Mouse (Mus musculus): ENCODE data around the gene Phf10. TPM values are rescaled to one million over a fixed set of nuclear protein-coding genes. Genes with fewer than 3 reads are reported as not detected.
"Not testable (repeated sequence)": the region's sequence is repeated elsewhere in the genome, so short reads cannot be mapped to it uniquely, and the experiment has no call there.

Gene Phf10
- polyA plus RNA-seq (2015; fragmentation: Nextera tagmentation; extraction: Ambion mirVana) = 27.9 and 29.3 TPM in 2 replicates

GRCm38 (mm10) chr17:14960951-14961556 is at the start of gene Phf10:
Gene Phf10 (minus strand): TSS chr17:14961273.
- peak within 1 kb of the TSS; percentile 73 for H3K9ac ChIP-seq (ENCODE audit: low read depth, low read length)
- not testable (repeated sequence) for H3K9me3 ChIP-seq (ENCODE audit: control insufficient read depth); H3K36me3 ChIP-seq (ENCODE audit: control insufficient read depth, insufficient read depth); H3K27ac ChIP-seq (ENCODE audit: low read depth, low read length); H3K4me1 ChIP-seq (replicated peaks; ENCODE audit: control insufficient read depth, insufficient read depth, low read length); H3K27me3 ChIP-seq (replicated peaks; ENCODE audit: control insufficient read depth, insufficient read depth, low read length)
- peak within 1 kb of the TSS; percentile 90 for H3K4me2 ChIP-seq (replicated peaks; ENCODE audit: low read depth)
- H3K4me3 ChIP-seq (ENCODE audit: low read depth, low read length) = peak within 1 kb of the TSS; percentile 62
- WGBS = under 1% methylated on average over 39 of the region's 100 CpGs
- peak; percentile 83 for ATAC-seq

DNA sequence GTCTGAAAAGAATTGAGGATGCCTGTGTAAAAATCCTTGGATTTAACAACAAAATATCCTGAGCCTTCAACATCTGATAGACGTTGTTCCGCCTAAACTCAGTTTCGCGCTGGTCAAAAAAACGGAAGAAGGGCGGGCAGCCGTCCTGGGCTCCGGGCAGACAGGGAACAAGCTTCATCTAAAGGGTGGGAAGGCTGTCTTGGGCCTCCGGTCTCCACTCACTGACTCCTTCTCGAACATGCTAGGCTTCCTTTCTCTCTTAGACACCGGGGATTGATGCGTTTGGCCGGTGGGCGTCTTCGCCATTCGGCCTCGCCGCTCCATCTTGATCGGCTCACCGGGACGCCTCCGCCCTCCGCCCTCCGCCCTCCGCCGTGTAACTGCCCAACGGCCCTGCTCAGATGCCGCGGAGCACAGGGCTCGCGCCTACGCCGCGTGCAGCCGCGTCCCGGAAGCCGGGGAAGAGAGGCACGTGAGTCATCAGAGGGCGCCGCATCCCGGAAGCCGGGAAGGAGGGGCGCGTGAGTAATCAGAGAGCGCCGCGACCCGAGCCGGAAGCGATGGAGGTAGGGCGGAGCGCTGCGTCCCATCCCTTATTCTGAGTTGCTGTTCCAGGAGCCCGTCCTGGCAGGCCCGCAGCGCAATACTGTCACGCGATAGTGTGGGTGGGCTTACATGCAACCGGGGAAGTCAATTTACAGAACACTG is 48.8 kb upstream of the Phf10 start, which contains the start of gene Gm3435:
TSS of gene Gm3435 (plus strand) at position 471 of the 708 bp plus-strand sequence.
- peak; percentile 99 for ATAC-seq
- H3K4me1 ChIP-seq (replicated peaks; ENCODE audit: control insufficient read depth, insufficient read depth, low read length); H3K36me3 ChIP-seq (ENCODE audit: control insufficient read depth, insufficient read depth); H3K9me3 ChIP-seq (ENCODE audit: control insufficient read depth); H3K4me2 ChIP-seq (replicated peaks; ENCODE audit: low read depth); H3K27ac ChIP-seq (ENCODE audit: low read depth, low read length); H3K4me3 ChIP-seq (ENCODE audit: low read depth, low read length); H3K9ac ChIP-seq (ENCODE audit: low read depth, low read length); H3K27me3 ChIP-seq (replicated peaks; ENCODE audit: control insufficient read depth, insufficient read depth, low read length): not testable (repeated sequence)
- WGBS = no CpG with 5 or more reads among the region's 60 CpGs

- ATAC-seq = peak; percentile 39
Measured at GRCm38 (mm10) chr17:15009088-15009487, 48.0 kb upstream of the Phf10 start.

GRCm38 (mm10) chr17:15000047-15000446 is 39.0 kb upstream of the Phf10 start:
- not testable (repeated sequence) for H3K27me3 ChIP-seq (replicated peaks; ENCODE audit: control insufficient read depth, insufficient read depth, low read length); H3K4me1 ChIP-seq (replicated peaks; ENCODE audit: control insufficient read depth, insufficient read depth, low read length); H3K9me3 ChIP-seq (ENCODE audit: control insufficient read depth); H3K9ac ChIP-seq (ENCODE audit: low read depth, low read length); H3K4me3 ChIP-seq (ENCODE audit: low read depth, low read length); H3K36me3 ChIP-seq (ENCODE audit: control insufficient read depth, insufficient read depth); ATAC-seq; H3K4me2 ChIP-seq (replicated peaks; ENCODE audit: low read depth); H3K27ac ChIP-seq (ENCODE audit: low read depth, low read length)
- WGBS = no CpG with 5 or more reads among the region's 4 CpGs

More at GRCm38 (mm10) chr17:15009088-15009487, 48.0 kb upstream of the Phf10 start:
- H3K4me1 ChIP-seq (replicated peaks; ENCODE audit: control insufficient read depth, insufficient read depth, low read length); H3K36me3 ChIP-seq (ENCODE audit: control insufficient read depth, insufficient read depth); H3K4me3 ChIP-seq (ENCODE audit: low read depth, low read length); H3K4me2 ChIP-seq (replicated peaks; ENCODE audit: low read depth); H3K27ac ChIP-seq (ENCODE audit: low read depth, low read length); H3K9me3 ChIP-seq (ENCODE audit: control insufficient read depth); H3K27me3 ChIP-seq (replicated peaks; ENCODE audit: control insufficient read depth, insufficient read depth, low read length); H3K9ac ChIP-seq (ENCODE audit: low read depth, low read length): not testable (repeated sequence)
- no CpG with 5 or more reads among the region's 3 CpGs for WGBS

- not testable (repeated sequence) for H3K9ac ChIP-seq (ENCODE audit: low read depth, low read length); ATAC-seq; H3K9me3 ChIP-seq (ENCODE audit: control insufficient read depth); H3K36me3 ChIP-seq (ENCODE audit: control insufficient read depth, insufficient read depth); H3K4me2 ChIP-seq (replicated peaks; ENCODE audit: low read depth); H3K27ac ChIP-seq (ENCODE audit: low read depth, low read length); H3K4me1 ChIP-seq (replicated peaks; ENCODE audit: control insufficient read depth, insufficient read depth, low read length); H3K27me3 ChIP-seq (replicated peaks; ENCODE audit: control insufficient read depth, insufficient read depth, low read length); H3K4me3 ChIP-seq (ENCODE audit: low read depth, low read length)
- no CpG with 5 or more reads among the region's 5 CpGs for WGBS
Measured at GRCm38 (mm10) chr17:14994140-14994539, 33.1 kb upstream of the Phf10 start.

DNA sequence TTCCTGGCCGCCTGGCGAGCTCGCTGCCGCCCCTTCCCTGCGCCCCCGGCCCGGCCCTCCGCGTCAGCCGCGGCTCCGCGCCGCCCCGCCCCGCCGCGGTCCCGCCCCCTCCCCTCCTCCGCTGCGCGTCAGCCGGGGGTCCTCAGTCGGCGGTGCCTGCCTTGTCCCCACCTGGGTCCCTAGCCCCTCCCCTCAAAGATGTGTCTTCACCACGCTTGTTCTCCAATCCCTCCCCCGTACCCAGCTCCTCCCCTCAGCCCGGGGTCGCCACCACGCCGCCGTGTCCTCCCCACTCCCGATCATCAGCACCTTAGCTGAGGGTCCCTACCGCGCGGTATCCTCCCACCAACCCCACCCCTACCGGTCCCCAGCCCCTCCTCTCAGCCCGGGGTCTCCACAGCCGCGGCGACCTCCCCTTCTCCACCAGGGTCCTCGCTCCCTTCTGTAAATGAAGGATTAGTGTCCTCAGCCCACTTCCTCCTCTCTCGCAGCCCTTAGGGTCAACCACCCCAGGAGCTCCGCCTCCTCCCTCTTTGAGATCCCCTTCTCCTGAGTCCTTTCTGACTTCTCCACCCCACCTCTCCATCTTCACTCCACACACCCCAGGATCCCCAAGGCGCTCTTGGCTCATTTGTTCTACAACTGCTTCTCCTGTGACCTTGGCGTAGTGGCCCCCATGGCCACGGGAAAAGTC is 32.2 kb upstream of the Phf10 start:
- not testable (repeated sequence) for H3K4me1 ChIP-seq (replicated peaks; ENCODE audit: control insufficient read depth, insufficient read depth, low read length); H3K4me2 ChIP-seq (replicated peaks; ENCODE audit: low read depth); H3K9ac ChIP-seq (ENCODE audit: low read depth, low read length); H3K9me3 ChIP-seq (ENCODE audit: control insufficient read depth); H3K27me3 ChIP-seq (replicated peaks; ENCODE audit: control insufficient read depth, insufficient read depth, low read length); H3K27ac ChIP-seq (ENCODE audit: low read depth, low read length); H3K4me3 ChIP-seq (ENCODE audit: low read depth, low read length); H3K36me3 ChIP-seq (ENCODE audit: control insufficient read depth, insufficient read depth)
- peak; percentile 57 for ATAC-seq
- WGBS = no CpG with 5 or more reads among the region's 47 CpGs

DNA sequence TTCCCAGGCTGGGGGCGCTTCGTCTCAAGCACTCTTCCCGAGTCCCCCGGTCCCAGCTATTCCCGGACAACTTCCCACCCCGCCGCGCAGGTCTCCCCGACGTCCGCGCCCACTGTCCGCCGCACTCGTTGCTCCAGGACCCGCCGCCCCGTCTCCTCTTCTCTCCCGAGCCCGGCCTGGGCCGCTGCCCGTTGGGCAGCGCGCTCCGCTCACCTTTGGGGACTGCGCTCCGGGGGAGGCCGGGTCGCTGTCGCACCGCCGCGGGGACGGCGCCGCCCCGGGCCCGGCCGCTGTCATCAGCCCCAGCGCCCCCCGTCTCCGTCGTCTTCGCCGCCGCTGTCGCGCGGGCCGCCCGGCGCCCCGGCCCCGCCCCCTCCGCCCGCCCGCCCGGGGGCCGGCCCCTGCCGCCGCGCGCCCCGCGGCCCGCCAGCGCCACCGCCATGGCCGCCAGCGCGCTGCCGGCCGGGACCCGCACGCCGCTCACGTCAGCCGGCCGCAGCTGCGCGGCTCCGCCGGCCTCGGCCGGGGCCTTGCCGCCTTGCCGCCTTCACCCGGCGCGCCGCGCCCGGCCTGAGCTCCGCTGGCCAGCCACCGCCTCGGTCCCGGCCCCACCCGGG is 31.6 kb upstream of the Phf10 start:
- not testable (repeated sequence) for H3K27ac ChIP-seq (ENCODE audit: low read depth, low read length)
- ATAC-seq = peak; percentile 86

GRCm38 (mm10) chr17:14990116-14990702 is 29.1 kb upstream of the Phf10 start:
- H3K9ac ChIP-seq (ENCODE audit: low read depth, low read length); H3K27ac ChIP-seq (ENCODE audit: low read depth, low read length); H3K4me1 ChIP-seq (replicated peaks; ENCODE audit: control insufficient read depth, insufficient read depth, low read length); H3K4me2 ChIP-seq (replicated peaks; ENCODE audit: low read depth); H3K36me3 ChIP-seq (ENCODE audit: control insufficient read depth, insufficient read depth); H3K9me3 ChIP-seq (ENCODE audit: control insufficient read depth); ATAC-seq; H3K4me3 ChIP-seq (ENCODE audit: low read depth, low read length); H3K27me3 ChIP-seq (replicated peaks; ENCODE audit: control insufficient read depth, insufficient read depth, low read length): not testable (repeated sequence)
- 87% methylated on average over 4 of the region's 5 CpGs for WGBS

More for the DNA sequence above, 31.6 kb upstream of the Phf10 start:
- not testable (repeated sequence) for H3K4me2 ChIP-seq (replicated peaks; ENCODE audit: low read depth); H3K4me3 ChIP-seq (ENCODE audit: low read depth, low read length); H3K9ac ChIP-seq (ENCODE audit: low read depth, low read length); H3K36me3 ChIP-seq (ENCODE audit: control insufficient read depth, insufficient read depth); H3K4me1 ChIP-seq (replicated peaks; ENCODE audit: control insufficient read depth, insufficient read depth, low read length); H3K9me3 ChIP-seq (ENCODE audit: control insufficient read depth); H3K27me3 ChIP-seq (replicated peaks; ENCODE audit: control insufficient read depth, insufficient read depth, low read length)
- WGBS = no CpG with 5 or more reads among the region's 98 CpGs

Measured in intestine, postnatal 0 days (tissue).